Mouse (Mus musculus) spleen, adult 2 months (tissue): ENCODE results near the gene Egln1. TPM values are rescaled to one million over a fixed set of nuclear protein-coding genes. Genes with fewer than 3 reads are reported as not detected.
A peak's percentile ranks its signal among the peaks of the same experiment; 100 is the strongest.

Experiments
- DNase-seq, 2 experiments: peaks; one replicate each; pipeline versions ENCODE4 v3.0.0 to v3.0.0-alpha.2; 2012 to 2021; ENCODE audit warnings: low spot score in 2 of 2, low read depth in 1 of 2
- H3K27ac ChIP-seq: fragments of 200-500 bp; 2 replicates; pipeline ENCODE4 v1.5.1; 2012; ENCODE audit warnings: low read length, inconsistent platforms; ENCODE audit not compliant: insufficient read depth
- H3K27me3 ChIP-seq: fragments of 200-500 bp; 2 replicates; pipeline ENCODE4 v1.6.1; 2012; ENCODE audit warnings: mild to moderate bottlenecking, moderate library complexity, low read length, inconsistent platforms; ENCODE audit not compliant: control insufficient read depth, insufficient read depth
- H3K36me3 ChIP-seq: fragments of 200-500 bp; 2 replicates; pipeline ENCODE4 v1.6.1; 2012; ENCODE audit warnings: mild to moderate bottlenecking, low read length, inconsistent platforms; ENCODE audit not compliant: control insufficient read depth, insufficient read depth
- H3K4me1 ChIP-seq: fragments of 200-500 bp; 2 replicates; pipeline ENCODE4 v1.6.1; 2011; ENCODE audit warnings: inconsistent platforms; ENCODE audit not compliant: control insufficient read depth, insufficient read depth, insufficient read length
- H3K4me3 ChIP-seq: fragments of 200-500 bp; 2 replicates; pipeline ENCODE4 v1.5.1; 2011; ENCODE audit warnings: mild to moderate bottlenecking, inconsistent platforms; ENCODE audit not compliant: insufficient read depth, insufficient read length; ENCODE audit errors: extremely low read depth
- CTCF ChIP-seq: fragments of 200-500 bp; IDR thresholded peaks from 2 replicates; pipeline ENCODE4 v1.5.1; 2011; ENCODE audit warnings: mild to moderate bottlenecking, inconsistent platforms; ENCODE audit not compliant: insufficient read depth, insufficient read length, insufficient replicate concordance; ENCODE audit errors: extremely low read depth
- POLR2A ChIP-seq: fragments of 200-500 bp; IDR thresholded peaks from 2 replicates; pipeline ENCODE4 v1.6.1; 2011; ENCODE audit warnings: low read depth, low read length, inconsistent platforms
- WGBS: fragments of 180-500 bp; shearing (Covaris S2); methylation state at CpG from one replicate; pipeline ENCODE4 v1.1.7; 2018; 5-methylcytosine and 5-hydroxymethylcytosine counted together
- polyA plus RNA-seq: library from polyadenylated mRNA; depleted of rRNA; stranded (reverse); fragments of >200 nt; gene quantifications from 2 replicates; pipeline ENCODE4 v1.2.3, GENCODE M21; 2012; rRNA removed

Egln1 gene
- polyA plus RNA-seq, 1 experiment = 12.1 TPM

DNA sequence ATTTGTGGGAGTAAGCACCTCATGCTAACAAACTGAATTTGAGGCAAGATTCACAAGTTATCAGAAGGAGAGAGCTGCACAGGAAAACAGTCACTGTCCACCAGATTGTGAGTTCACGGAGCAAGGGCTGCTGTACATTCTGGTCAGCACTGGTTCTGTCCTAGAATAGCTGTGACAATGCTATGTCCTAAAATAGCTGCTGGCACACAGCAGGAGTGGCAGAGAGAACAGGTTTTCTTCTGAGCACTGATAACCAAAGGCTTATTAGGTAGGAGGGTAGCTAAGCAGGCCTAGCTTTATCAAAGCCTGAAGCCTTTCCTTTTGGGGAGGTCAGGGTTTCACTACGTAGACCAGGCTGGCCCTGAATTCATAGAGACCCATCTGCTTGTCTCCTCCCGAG is 88.9 kb downstream of the Egln1 start:
- H3K36me3 ChIP-seq = peaks cover 8% of the 10 kb centered on the region
- 87% methylated on average over 3 of the region's 3 CpGs for WGBS
- H3K4me3 ChIP-seq = no peak overlapping the region
- TF ChIP-seq POLR2A (no peak), CTCF (no peak)
- H3K4me1 ChIP-seq = peaks cover 5% of the 10 kb centered on the region; the same call in 1 of the 2 replicates
- H3K27ac ChIP-seq = no peak overlapping the region
- no peak for DNase-seq
- no peaks in the 10 kb centered on the region for H3K27me3 ChIP-seq

DNA sequence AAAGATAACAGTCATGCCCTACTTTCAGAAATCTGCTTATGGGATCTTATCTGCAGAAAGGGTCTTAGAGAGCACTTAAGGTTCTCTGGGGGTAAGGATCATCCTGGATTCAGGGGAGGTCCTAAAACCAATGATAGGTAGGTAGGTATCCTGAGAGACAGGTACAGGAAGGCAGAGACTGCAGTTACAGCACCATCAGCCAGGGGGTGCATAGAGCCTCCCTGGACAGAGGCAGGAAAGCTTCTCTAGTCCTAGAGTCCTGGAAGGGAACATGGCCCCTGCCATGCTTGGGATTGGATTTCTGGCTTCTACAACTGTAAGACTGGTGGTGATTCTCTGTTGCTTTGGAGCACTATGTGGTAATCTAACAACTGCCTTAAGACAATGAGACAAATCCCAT is 89.7 kb downstream of the Egln1 start:
- Histone ChIP-seq H3K4me1 (peaks cover 2% of the 10 kb centered on the region; the same call in 1 of the 2 replicates), H3K27ac (no peak overlapping the region), H3K36me3 (peaks cover 8% of the 10 kb centered on the region), H3K27me3 (no peaks in the 10 kb centered on the region), H3K4me3 (no peak overlapping the region)
- TF ChIP-seq POLR2A (no peak), CTCF (peak; percentile 55; the same call in 1 of the 2 replicates)
- peak in 1 of 2 experiments; percentile 37 for DNase-seq

Other genes with a start within 250 kb of the Egln1 start
- 18.5 and 21.1 TPM in 2 replicates for gene Ttc13, start 227.3 kb downstream of the Egln1 start, polyA plus RNA-seq
- 18.0 and 19.4 TPM in 2 replicates for gene Arv1, start 227.2 kb downstream of the Egln1 start, polyA plus RNA-seq
- gene Fam89a, start 197.5 kb downstream of the Egln1 start, polyA plus RNA-seq = 1.2 and 1.5 TPM in 2 replicates
- 0.02 TPM in 1 of 2 replicates, not detected in the other for gene Trim67, start 156.2 kb downstream of the Egln1 start, polyA plus RNA-seq
- 36.0 and 42.5 TPM in 2 replicates for gene Gnpat, start 86.3 kb downstream of the Egln1 start, polyA plus RNA-seq
- gene 2810004N23Rik, start 86.2 kb downstream of the Egln1 start, polyA plus RNA-seq = 8.0 and 8.2 TPM in 2 replicates
- gene Exoc8, start 51.6 kb downstream of the Egln1 start, polyA plus RNA-seq = 6.5 and 10.5 TPM in 2 replicates
- 11.2 and 14.5 TPM in 2 replicates for gene Sprtn, start 51.4 kb downstream of the Egln1 start, polyA plus RNA-seq
- 21.0 and 22.7 TPM in 2 replicates for gene Tsnax, start 63.7 kb upstream of the Egln1 start, polyA plus RNA-seq
- gene Disc1, start 104.9 kb upstream of the Egln1 start, polyA plus RNA-seq = 1.6 and 1.8 TPM in 2 replicates